Mouse (Mus musculus) cerebellum, postnatal 10 days (tissue): Measurements from ENCODE around the gene Man1c1.

ENCODE experiments used
- DNase-seq, 2 experiments: peaks; one replicate each; pipeline ENCODE4 v3.0.0; 2021; ENCODE audit warnings: mixed read lengths in 2 of 2

The Man1c1 gene

GRCm38 (mm10) chr4:134577281-134577680 lies 126.8 kb downstream of the Man1c1 start:
- DNase-seq = peak in 1 of 2 experiments; percentile 56

GRCm38 (mm10) chr4:134575486-134575885 lies 128.6 kb downstream of the Man1c1 start:
- peak; percentile 74 to 86 for DNase-seq

GRCm38 (mm10) chr4:134572449-134573300 lies 131.4 kb downstream of the Man1c1 start:
- DNase-seq = peak in 1 of 2 experiments; percentile 69

GRCm38 (mm10) chr4:134570704-134571451 lies 133.2 kb downstream of the Man1c1 start:
- DNase-seq = peak; percentile 73 to 88

DNA sequence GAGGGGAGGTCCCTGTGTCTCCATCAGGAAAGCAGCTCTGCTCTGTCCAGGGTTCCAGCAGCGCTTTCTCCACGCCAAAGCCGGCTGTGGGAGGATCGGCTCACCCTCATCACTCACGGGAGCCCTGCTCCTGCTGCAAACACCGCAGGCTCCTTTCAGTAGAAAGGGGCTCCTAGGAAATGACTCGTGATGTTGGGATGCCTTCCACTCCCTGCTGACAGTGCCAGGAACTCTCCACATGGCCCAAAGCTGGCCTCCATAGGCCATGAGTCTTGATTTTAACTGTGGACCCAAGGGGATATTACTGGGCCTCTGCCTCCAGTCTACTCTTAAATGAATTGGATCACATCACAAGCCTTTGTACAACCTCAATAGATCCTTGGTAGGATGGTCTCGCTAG lies 134.3 kb downstream of the Man1c1 start:
- DNase-seq = peak in 1 of 2 experiments; percentile 68

DNA sequence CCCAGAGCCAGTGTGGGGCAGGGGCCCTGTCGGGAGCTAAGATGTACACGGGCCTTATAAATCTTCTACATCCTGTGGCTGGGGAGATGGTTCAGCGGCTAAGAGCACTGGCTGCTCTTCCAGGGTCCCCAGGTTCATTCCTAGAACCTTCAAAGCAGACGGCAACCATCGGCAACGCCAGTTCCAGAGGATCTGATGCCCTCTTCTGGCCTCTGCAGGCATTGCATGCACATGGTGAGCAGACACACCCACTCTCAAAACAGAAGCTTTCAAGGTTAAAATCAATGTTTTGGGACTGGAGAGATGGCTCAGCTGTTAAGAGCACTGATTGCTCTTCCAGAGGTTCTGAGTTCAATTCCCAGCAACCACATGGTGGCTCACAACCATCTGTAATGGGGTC lies 134.9 kb downstream of the Man1c1 start:
- peak; percentile 73 to 81 for DNase-seq

DNA sequence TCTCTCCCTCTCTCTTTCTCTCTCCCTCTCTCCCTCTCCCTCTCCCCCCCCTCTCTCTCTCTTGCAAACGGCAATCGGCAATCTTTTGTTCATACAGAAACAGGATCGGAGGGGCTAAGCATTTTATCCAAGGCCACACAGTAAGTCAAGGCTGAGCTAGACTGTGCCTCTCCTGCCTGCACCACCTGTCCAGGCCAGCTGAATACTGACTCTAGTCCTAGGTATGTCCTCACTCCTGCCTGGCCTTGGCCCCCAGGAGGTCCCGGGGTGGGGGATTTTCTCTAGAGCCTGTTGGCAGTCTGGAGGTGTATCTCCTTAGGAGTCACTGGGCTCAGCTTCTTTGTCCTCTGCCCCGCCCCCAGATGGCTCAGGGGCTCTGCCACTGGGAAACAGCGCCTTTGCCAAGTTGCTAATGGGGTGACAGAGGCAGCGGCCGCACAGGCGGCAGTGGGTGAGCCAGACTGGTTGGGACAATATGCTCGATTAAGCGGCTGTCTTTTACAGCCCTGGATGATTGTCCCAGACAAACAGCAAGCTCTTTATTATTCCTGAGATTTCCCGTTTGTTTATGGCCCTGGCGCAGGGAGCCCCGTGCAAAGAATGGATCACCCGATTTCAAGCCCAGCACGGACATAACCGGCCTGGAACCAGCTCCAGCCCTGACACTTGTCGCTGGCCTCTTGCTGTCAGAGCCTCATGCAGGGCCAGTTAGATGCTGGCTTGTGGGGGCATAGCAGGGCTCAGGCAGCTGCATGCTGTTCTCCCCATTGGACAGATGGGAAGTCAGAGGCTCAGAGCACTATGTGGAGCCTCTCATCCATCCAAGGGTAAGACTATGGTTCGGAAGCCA lies 136.5 kb downstream of the Man1c1 start:
- peak; percentile 85 to 93 for DNase-seq

DNA sequence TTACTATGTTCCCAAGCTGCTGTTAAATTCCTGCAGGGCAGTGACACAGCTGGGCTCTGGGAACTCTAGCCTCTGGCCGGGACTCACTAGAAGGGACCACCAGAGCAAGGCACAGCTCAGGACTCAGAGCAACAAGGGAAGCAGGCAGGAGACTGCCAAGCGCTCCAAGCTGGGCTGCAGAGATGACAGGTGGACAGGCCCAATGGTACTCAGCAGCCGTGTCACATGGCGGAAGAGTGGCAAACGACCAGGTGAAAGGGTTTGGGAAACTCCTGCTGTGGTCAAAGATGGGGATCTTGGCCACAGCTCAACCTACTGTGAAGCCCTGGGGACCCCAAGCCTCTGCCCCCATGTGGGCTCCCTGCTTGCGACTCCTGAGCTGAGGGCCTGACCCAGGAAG lies 140.0 kb downstream of the Man1c1 start:
- DNase-seq = peak in 1 of 2 experiments; percentile 38

- peak in 1 of 2 experiments; percentile 18 for DNase-seq
Observed at GRCm38 (mm10) chr4:134563624-134564023, 140.5 kb downstream of the Man1c1 start.

GRCm38 (mm10) chr4:134562014-134562413 lies 142.1 kb downstream of the Man1c1 start:
- DNase-seq = peak; percentile 78 to 86

- DNase-seq = peak in 1 of 2 experiments; percentile 41
Observed at GRCm38 (mm10) chr4:134560699-134561098, 143.4 kb downstream of the Man1c1 start.

GRCm38 (mm10) chr4:134559154-134559553 lies 144.9 kb downstream of the Man1c1 start:
- no peak for DNase-seq

GRCm38 (mm10) chr4:134558570-134559113 lies 145.4 kb downstream of the Man1c1 start:
- DNase-seq = no peak

DNA sequence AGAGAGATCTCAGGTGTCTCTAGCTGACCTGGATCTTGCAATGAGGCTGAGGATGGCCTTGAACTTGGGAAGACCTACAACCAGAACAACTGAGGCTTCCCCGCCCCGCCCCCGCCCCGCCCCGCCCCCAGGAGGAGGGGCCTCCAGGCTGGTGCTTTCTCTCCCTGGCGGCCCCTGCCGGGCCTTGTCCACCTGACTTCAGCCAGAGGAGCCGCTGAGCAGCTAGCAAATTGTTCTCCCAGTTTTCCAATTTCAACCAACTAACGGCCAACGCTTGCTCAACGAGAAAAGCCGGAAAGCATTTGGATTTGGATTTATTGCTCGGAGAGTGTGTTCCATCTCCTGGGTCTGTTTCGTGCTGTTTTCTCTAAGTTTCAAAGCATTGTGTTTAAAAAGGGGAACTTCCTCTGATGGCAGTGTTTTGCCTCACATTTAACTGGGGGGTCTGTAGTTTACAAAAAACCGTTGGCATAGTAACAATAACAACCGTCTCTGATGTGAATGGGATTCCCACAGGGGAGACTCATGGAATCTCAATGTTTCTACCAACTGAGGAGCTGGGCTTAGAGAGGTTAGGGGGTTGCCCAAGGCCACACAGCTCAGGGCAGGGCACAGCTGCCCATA lies 146.4 kb downstream of the Man1c1 start:
- no peak for DNase-seq

GRCm38 (mm10) chr4:134555956-134556580 lies 148.0 kb downstream of the Man1c1 start:
- DNase-seq = peak; percentile 79 to 87

DNA sequence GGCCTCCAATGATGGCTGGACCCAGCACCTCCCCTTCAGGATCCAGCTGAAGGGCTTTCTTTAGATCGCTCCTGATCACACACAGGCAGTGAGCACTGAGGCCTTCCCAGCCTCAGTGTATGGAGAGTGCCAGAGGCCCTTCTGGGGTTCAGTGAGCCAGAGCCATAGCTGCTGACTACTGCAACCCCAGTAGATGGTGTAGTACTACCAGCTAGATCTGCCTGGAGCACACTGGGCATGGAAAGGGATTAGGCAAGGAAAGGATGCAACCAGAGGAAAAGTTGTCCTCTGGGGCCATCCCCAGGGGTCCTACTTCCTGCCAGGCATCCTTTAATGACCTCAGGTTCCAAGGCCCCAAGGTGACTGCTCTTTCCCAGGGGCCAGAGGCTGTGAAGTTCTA lies 150.5 kb downstream of the Man1c1 start:
- DNase-seq = peak in 1 of 2 experiments; percentile 52

DNA sequence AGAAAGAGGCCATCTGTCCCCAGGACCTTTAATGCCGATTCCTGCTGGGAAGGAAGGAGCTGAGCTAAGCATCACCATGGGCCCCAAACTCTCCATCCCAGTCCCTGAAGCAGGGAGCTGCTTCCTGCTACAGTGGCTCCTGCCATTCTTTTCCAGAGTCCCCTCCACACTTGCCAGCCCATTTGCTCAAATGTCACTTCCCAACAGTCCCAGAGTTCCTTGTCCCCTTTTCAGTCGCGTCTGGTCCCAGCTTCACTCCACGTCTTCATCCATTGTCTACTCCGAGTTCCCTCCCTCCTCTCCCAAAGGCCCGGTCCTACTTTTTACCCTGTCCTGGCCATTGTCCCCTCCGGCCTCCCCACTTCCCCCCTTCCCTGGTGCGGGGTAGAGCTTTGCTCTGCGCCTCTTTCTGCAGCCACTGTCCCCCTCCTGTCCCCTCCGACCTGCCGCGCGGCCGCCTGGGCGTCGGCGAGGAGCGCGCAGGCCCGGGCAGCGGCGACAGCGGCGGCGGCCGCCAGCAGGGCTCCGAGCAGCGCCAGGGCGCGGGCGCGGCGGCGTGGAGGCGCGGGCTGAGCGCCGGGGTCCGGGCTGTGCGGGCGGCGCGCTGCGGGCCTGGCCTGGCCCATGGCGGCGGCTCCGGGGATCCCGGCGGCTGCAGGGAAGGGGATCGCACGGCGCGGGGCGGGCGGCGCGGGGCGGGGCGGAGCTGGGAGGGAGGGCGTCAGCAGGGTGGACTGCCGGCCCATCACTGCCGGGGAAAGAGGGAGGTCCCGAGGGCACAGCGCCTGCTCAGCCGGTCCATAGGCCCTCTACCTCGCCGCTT lies 152.4 kb downstream of the Man1c1 start, which contains the start of gene Selenon:
Gene Selenon (minus strand): TSS at position 673 of the 823 bp plus-strand sequence.
- peak; percentile 75 to 88 for DNase-seq

GRCm38 (mm10) chr4:134549899-134550298 lies 154.2 kb downstream of the Man1c1 start:
- DNase-seq = peak; percentile 30 to 43

DNA sequence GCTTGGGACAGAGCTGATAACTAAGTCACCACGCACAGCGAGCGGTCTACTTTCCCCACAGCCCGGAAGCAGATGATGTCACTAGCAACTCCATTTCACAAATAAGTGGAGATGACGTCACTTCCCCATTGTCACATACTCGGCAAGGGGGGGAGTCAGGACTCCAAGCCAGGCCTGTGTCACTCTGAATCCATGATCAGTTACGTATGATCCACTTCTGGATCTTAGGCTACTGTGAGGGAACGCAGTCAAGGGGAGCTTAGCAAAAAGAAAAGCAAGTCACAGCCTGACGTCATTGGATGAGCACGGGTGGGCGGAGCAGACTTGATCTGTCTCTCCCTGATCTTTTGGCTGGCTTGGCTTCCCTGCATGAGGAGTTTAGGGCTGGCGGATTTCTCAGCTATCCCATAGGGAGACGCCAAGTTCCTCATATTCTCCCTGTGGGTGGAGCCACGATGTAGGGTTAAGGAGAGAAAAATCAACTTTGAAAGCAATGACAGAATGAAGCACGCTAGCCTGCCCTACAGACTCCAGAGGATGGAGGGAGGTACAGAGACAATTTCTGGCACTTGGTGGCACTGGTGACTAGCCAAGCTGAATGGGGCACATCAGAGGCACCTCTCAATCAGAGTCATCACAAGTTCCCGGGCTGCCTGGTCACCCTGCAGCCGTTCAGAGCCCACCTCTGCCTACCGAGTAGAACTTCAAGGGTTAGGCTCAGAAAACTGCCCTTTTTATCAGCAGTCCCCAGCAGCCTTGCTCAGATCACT lies 155.7 kb downstream of the Man1c1 start:
- peak in 1 of 2 experiments; percentile 55 for DNase-seq
